Mouse (Mus musculus): ENCODE results near the gene Cd320.

GRCm38 (mm10) chr17:33812990-33813389, 29.9 kb upstream of the Cd320 start:
- no peak for TF ChIP-seq POLR2A (IDR thresholded peaks at IDR 0.05; ENCODE audit: insufficient read depth, low read length)
- TF ChIP-seq CTCF (IDR thresholded peaks at IDR 0.05; ENCODE audit: low read depth, low read length), result no peak
- TF ChIP-seq EP300 (IDR thresholded peaks at IDR 0.05; ENCODE audit: insufficient read depth, low read depth, low read length), result no peak

Measured in ES-Bruce4 (cell line).